Mouse (Mus musculus) heart, adult 18-20 months (tissue): ENCODE measurements at regions not wholly inside any gene's neighbourhood (a gene's known extent, or its start where the extent isn't known, plus 50 kb on each side); places are given as distances from the start of the nearest gene placed in this dataset.

Experiments used
- DNase-seq, 2 experiments: peaks; one replicate each; pipeline ENCODE4 v3.0.0; 2021 to 2022; ENCODE audit warnings: mixed read lengths in 1 of 2

GRCm38 (mm10) chr15:10838584-10839288 lies 113.4 kb upstream of the C1qtnf3 start:
- no peak for DNase-seq

- DNase-seq = peak; percentile 19 to 31
Observed at GRCm38 (mm10) chr15:10840621-10841034, 111.5 kb upstream of the C1qtnf3 start.

GRCm38 (mm10) chr15:10843060-10843695 lies 109.0 kb upstream of the C1qtnf3 start:
- no peak for DNase-seq

GRCm38 (mm10) chr15:10846722-10847121 lies 105.4 kb upstream of the C1qtnf3 start:
- no peak for DNase-seq

GRCm38 (mm10) chr15:10864004-10864775 lies 87.9 kb upstream of the C1qtnf3 start:
- no peak for DNase-seq

GRCm38 (mm10) chr15:10865109-10865508 lies 87.0 kb upstream of the C1qtnf3 start:
- DNase-seq = peak in 1 of 2 experiments; percentile 11

GRCm38 (mm10) chr15:10866794-10867193 lies 85.3 kb upstream of the C1qtnf3 start:
- DNase-seq = peak; percentile 69 to 82

GRCm38 (mm10) chr15:10868115-10868514 lies 84.0 kb upstream of the C1qtnf3 start:
- peak in 1 of 2 experiments; percentile 17 for DNase-seq

- DNase-seq = no peak
Observed at GRCm38 (mm10) chr15:10868716-10869585, 83.2 kb upstream of the C1qtnf3 start.

- peak in 1 of 2 experiments; percentile 25 for DNase-seq
Observed at GRCm38 (mm10) chr15:10869879-10870278, 82.3 kb upstream of the C1qtnf3 start.

GRCm38 (mm10) chr15:10872322-10872967 lies 79.7 kb upstream of the C1qtnf3 start:
- DNase-seq = peak in 1 of 2 experiments; percentile 46

GRCm38 (mm10) chr15:10876328-10876727 lies 75.8 kb upstream of the C1qtnf3 start:
- DNase-seq = peak in 1 of 2 experiments; percentile 45

GRCm38 (mm10) chr15:10881726-10882125 lies 70.4 kb upstream of the C1qtnf3 start:
- DNase-seq = no peak

- no peak for DNase-seq
Observed at GRCm38 (mm10) chr15:10887990-10888389, 64.1 kb upstream of the C1qtnf3 start.

GRCm38 (mm10) chr15:10890220-10890921 lies 61.8 kb upstream of the C1qtnf3 start:
- peak; percentile 82 to 90 for DNase-seq

GRCm38 (mm10) chr15:10898309-10898708 lies 53.8 kb upstream of the C1qtnf3 start:
- no peak for DNase-seq

- no peak for DNase-seq
Observed at GRCm38 (mm10) chr15:10898715-10899486, 53.2 kb upstream of the C1qtnf3 start.

GRCm38 (mm10) chr15:10899904-10900303 lies 52.2 kb upstream of the C1qtnf3 start:
- no peak for DNase-seq

- peak; percentile 20 to 71 for DNase-seq
Observed at GRCm38 (mm10) chr15:10901075-10901474, 51.1 kb upstream of the C1qtnf3 start.

GRCm38 (mm10) chr15:10901745-10902262 lies 50.3 kb upstream of the C1qtnf3 start:
- DNase-seq = no peak
